8 mouse cellular contexts compared by ENCODE assay signal in genomic region chr7:126584506-126584977, GRCm38 (mm10). TPM values are rescaled to one million over a fixed set of nuclear protein-coding genes. Genes with fewer than 3 reads are reported as not detected.
DNase-seq lines count a peak whose midpoint lies in the region; ATAC-seq and TF ChIP-seq lines count a peak whose summit lies in the region.

TSS of gene Apobr (plus strand) at chr7:126584942.

- WGBS in spleen, adult 2 months = 18% methylated on average over 8 of the region's 8 CpGs
- WGBS in forebrain, postnatal 0 days = 84% methylated on average over 8 of the region's 8 CpGs
- 26% methylated on average over 8 of the region's 8 CpGs for WGBS in liver, embryonic 13.5 days (ENCODE audit: insufficient replicate concordance)
- WGBS in neural tube, embryonic 14.5 days = 84% methylated on average over 8 of the region's 8 CpGs

- H3K4me3 ChIP-seq in spleen, adult 2 months (ENCODE audit: extremely low read depth, insufficient read depth, insufficient read length) = peak within 1 kb of the TSS; percentile 94
- H3K4me3 ChIP-seq in forebrain, postnatal 0 days (ENCODE audit: low read depth, low read length) = peak within 1 kb of the TSS; percentile 66; the same call in 1 of the 2 replicates
- peak within 1 kb of the TSS; percentile 57 for H3K4me3 ChIP-seq in liver, embryonic 13.5 days (replicated peaks)
- peak within 1 kb of the TSS; percentile 51 for H3K4me3 ChIP-seq in neural tube, embryonic 14.5 days (ENCODE audit: low read depth, low read length)

- peak in 1 of 2 experiments; percentile 46 for DNase-seq in spleen, adult 2 months (ENCODE audit: low read depth in 1 of 2, low spot score in 2 of 2)
- no peak for DNase-seq in spleen, adult 12 weeks (ENCODE audit: low spot score)
- no peak for DNase-seq in forebrain, postnatal 0 days
- DNase-seq in liver, embryonic 13.5 days = no peak
- no peak for DNase-seq in cerebellum, adult 9-10 months
- DNase-seq in left cerebral cortex, adult 8-10 months (ENCODE audit: low spot score in 2 of 2) = no peak
- DNase-seq in adrenal gland, postnatal 10 days = no peak

- no peak within 1 kb of the TSS for H3K9ac ChIP-seq in forebrain, postnatal 0 days
- 0 out of 2 replicates have a peak within 1 kb of the TSS, but pooled peaks have one; percentile 67 for H3K9ac ChIP-seq in liver, embryonic 13.5 days
- no peak within 1 kb of the TSS for H3K9ac ChIP-seq in neural tube, embryonic 14.5 days (replicated peaks; ENCODE audit: low read depth, low read length)

- peak within 1 kb of the TSS; percentile 80; the same call in 1 of the 2 replicates for H3K4me2 ChIP-seq in forebrain, postnatal 0 days (ENCODE audit: low read depth)
- peak within 1 kb of the TSS; percentile 89 for H3K4me2 ChIP-seq in liver, embryonic 13.5 days
- H3K4me2 ChIP-seq in neural tube, embryonic 14.5 days (ENCODE audit: low read depth, low read length) = peak within 1 kb of the TSS; percentile 86

- no peak for ATAC-seq in forebrain, postnatal 0 days
- ATAC-seq in liver, embryonic 13.5 days (ENCODE audit: low read depth) = no peak
- ATAC-seq in neural tube, embryonic 14.5 days (ENCODE audit: low read depth) = no peak

- H3K27me3 ChIP-seq in spleen, adult 2 months (ENCODE audit: control insufficient read depth, insufficient read depth, low read length) = no peaks in the 10 kb centered on the region
- 0 out of 2 replicates have a peak, but pooled peaks cover 3% of the 10 kb centered on the region for H3K27me3 ChIP-seq in forebrain, postnatal 0 days (ENCODE audit: insufficient read depth, low read length)
- H3K27me3 ChIP-seq in liver, embryonic 13.5 days = peaks cover 27% of the 10 kb centered on the region
- no peaks in the 10 kb centered on the region for H3K27me3 ChIP-seq in neural tube, embryonic 14.5 days (ENCODE audit: control insufficient read depth, insufficient read depth, low read length)

- H3K9me3 ChIP-seq in forebrain, postnatal 0 days (ENCODE audit: low read length) = no peaks in the 10 kb centered on the region
- H3K9me3 ChIP-seq in liver, embryonic 13.5 days (replicated peaks) = no peaks in the 10 kb centered on the region
- H3K9me3 ChIP-seq in neural tube, embryonic 14.5 days (ENCODE audit: control insufficient read depth, low read length) = no peaks in the 10 kb centered on the region

- no peak for TF ChIP-seq POLR2A in spleen, adult 2 months (IDR thresholded peaks at IDR 0.05; ENCODE audit: low read depth, low read length)

- H3K27ac ChIP-seq in spleen, adult 2 months (ENCODE audit: insufficient read depth, low read length) = peak within 1 kb of the TSS; percentile 94
- H3K27ac ChIP-seq in forebrain, postnatal 0 days (ENCODE audit: low read depth, low read length) = no peak within 1 kb of the TSS
- H3K27ac ChIP-seq in liver, embryonic 13.5 days = peak within 1 kb of the TSS; percentile 29; the same call in 1 of the 2 replicates
- no peak within 1 kb of the TSS for H3K27ac ChIP-seq in neural tube, embryonic 14.5 days (ENCODE audit: low read depth, low read length)

- TF ChIP-seq CTCF in spleen, adult 2 months (IDR thresholded peaks at IDR 0.05; ENCODE audit: extremely low read depth, insufficient read depth, insufficient read length, insufficient replicate concordance) = no peak
- TF ChIP-seq CTCF in forebrain, postnatal 0 days (IDR thresholded peaks at IDR 0.05; ENCODE audit: low read depth) = no peak

- peaks cover 5% of the 10 kb centered on the region; the same call in 1 of the 2 replicates for H3K4me1 ChIP-seq in spleen, adult 2 months (ENCODE audit: control insufficient read depth, insufficient read depth, insufficient read length)
- peaks cover 9% of the 10 kb centered on the region for H3K4me1 ChIP-seq in forebrain, postnatal 0 days (ENCODE audit: insufficient read depth)
- H3K4me1 ChIP-seq in liver, embryonic 13.5 days (replicated peaks) = peaks cover 34% of the 10 kb centered on the region
- H3K4me1 ChIP-seq in neural tube, embryonic 14.5 days (ENCODE audit: control insufficient read depth, insufficient read depth, low read length) = peaks cover 3% of the 10 kb centered on the region; the same call in 1 of the 2 replicates

- peaks cover 3% of the 10 kb centered on the region for H3K36me3 ChIP-seq in spleen, adult 2 months (ENCODE audit: control insufficient read depth, insufficient read depth, low read length)
- H3K36me3 ChIP-seq in forebrain, postnatal 0 days (ENCODE audit: insufficient read depth) = no peaks in the 10 kb centered on the region
- 0 out of 2 replicates have a peak, but pooled peaks cover 5% of the 10 kb centered on the region for H3K36me3 ChIP-seq in liver, embryonic 13.5 days
- H3K36me3 ChIP-seq in neural tube, embryonic 14.5 days (ENCODE audit: control insufficient read depth, insufficient read depth, low read length) = no peaks in the 10 kb centered on the region

RNA-seq across cellular contexts. Expression of gene Apobr, which starts in this region (rescaled TPM):
- 13.6 and 15.8 TPM in 2 replicates for polyA plus RNA-seq in spleen, adult 2 months (2012; rRNA removed)
- 0.08 and 0.33 TPM in 2 replicates for total RNA-seq in forebrain, postnatal 0 days (2014; rRNA removed)
- polyA plus RNA-seq in forebrain, postnatal 0 days (2015; fragmentation: Nextera tagmentation; extraction: Ambion mirVana) = 0.16 and 0.39 TPM in 2 replicates
- 0.61 and 0.71 TPM in 2 replicates for polyA plus RNA-seq in liver, embryonic 13.5 days (2015; fragmentation: Nextera tagmentation; extraction: Ambion mirVana)
- 0.06 and 0.70 TPM in 2 replicates for polyA plus RNA-seq in neural tube, embryonic 14.5 days (2014; fragmentation: Nextera tagmentation; extraction: Ambion mirVana)
- total RNA-seq in left cerebral cortex, adult 8-10 months (2022) = 1 to 10 TPM in 2 of 4 experiments, under 1 TPM in 2; 0.63 to 1.4 (median 1.0) TPM
- 1 to 10 TPM; 2.1 to 2.2 TPM for total RNA-seq in adrenal gland, postnatal 10 days (2021)

Comparison
In these comparisons a context has a peak if more than half of its experiments do, and no peak if none do; other contexts are left out.
1. H3K27ac ChIP-seq: peak in spleen, adult 2 months (single experiment) and liver, embryonic 13.5 days (single experiment); none in forebrain, postnatal 0 days (single experiment) and neural tube, embryonic 14.5 days (single experiment).
2. Peak in every context shown above with its lines, with median percentiles within 50 percentile points of each other: H3K4me3 ChIP-seq and H3K4me2 ChIP-seq.